Mouse (Mus musculus): ENCODE results near the gene Gm26938. TPM values are rescaled to one million over a fixed set of nuclear protein-coding genes. Genes with fewer than 3 reads are reported as not detected.

Gm26938 gene
- polyA plus RNA-seq, 1 experiment from 2014 or later = not detected

DNA sequence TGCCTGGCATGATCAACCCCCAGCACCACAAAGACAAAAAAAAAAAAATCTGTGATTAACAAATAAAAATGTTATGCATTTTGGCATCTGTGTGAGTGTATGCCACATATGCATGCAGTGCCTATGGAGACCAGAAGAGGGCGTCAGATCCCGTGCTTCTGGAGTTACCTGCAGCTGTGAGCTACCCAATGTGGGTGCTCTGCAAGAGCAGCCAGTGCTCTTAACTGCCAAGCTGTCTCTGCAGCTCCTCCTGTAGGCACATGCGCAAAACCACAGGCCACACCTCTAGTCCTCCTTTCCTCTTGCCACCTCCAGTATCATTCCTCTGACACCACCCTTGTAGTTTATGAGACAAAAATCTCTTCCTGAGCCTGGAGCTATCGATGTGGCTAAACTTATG lies 16.8 kb downstream of the Gm26938 start:
- DNase-seq (ENCODE audit: low spot score, missing footprints) (no peak), ATAC-seq (ENCODE audit: low FRiP score) (no peak)
- Histone ChIP-seq H3K4me1 (ENCODE audit: control insufficient read depth, insufficient read depth, low read length) (no peaks in the 10 kb centered on the region; the same call in 1 of the 2 replicates), H3K9ac (ENCODE audit: low read length) (no peak overlapping the region), H3K4me3 (ENCODE audit: low read depth, low read length) (no peak overlapping the region), H3K36me3 (ENCODE audit: control insufficient read depth, insufficient read depth, low read length) (no peaks in the 10 kb centered on the region), H3K27me3 (ENCODE audit: control insufficient read depth, insufficient read depth, low read length) (no peaks in the 10 kb centered on the region; the same call in 1 of the 2 replicates), H3K27ac (ENCODE audit: low read depth, low read length) (no peak overlapping the region), H3K9me3 (ENCODE audit: control insufficient read depth, low read length) (no peaks in the 10 kb centered on the region), H3K4me2 (no peak overlapping the region)
- 58% methylated on average over 4 of the region's 4 CpGs for WGBS

DNA sequence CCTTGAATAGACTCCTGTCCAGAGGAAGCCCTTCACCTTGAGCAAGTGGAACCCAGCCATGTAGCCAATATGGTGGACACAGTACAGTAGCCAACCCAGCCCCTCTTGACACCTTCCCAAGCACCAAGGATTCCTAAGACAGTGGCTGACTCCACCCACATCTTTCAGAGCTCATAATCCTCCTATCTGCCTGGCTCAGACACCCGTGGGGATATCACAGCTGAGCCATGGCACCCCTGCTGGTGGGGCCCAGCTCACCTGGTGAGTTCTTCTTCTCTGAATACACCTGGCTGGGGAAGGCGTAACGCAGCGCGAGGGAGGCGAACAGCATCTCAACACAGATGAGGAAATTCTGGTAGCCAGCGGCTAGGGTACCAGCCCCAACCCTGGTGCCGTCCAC lies 20.3 kb downstream of the Gm26938 start:
- 89% methylated on average over 8 of the region's 8 CpGs for WGBS
- DNase-seq (ENCODE audit: low spot score, missing footprints) (no peak), ATAC-seq (ENCODE audit: low FRiP score) (no peak)
- H3K4me2 ChIP-seq = no peak overlapping the region
- H3K9ac ChIP-seq (ENCODE audit: low read length) = no peak overlapping the region
- no peak overlapping the region for H3K27ac ChIP-seq (ENCODE audit: low read depth, low read length)
- H3K4me3 ChIP-seq (ENCODE audit: low read depth, low read length) = no peak overlapping the region
- H3K4me1 ChIP-seq (ENCODE audit: control insufficient read depth, insufficient read depth, low read length) = peaks cover 9% of the 10 kb centered on the region
- H3K27me3 ChIP-seq (ENCODE audit: control insufficient read depth, insufficient read depth, low read length) = no peaks in the 10 kb centered on the region
- no peaks in the 10 kb centered on the region for H3K9me3 ChIP-seq (ENCODE audit: control insufficient read depth, low read length)
- H3K36me3 ChIP-seq (ENCODE audit: control insufficient read depth, insufficient read depth, low read length) = no peaks in the 10 kb centered on the region

DNA sequence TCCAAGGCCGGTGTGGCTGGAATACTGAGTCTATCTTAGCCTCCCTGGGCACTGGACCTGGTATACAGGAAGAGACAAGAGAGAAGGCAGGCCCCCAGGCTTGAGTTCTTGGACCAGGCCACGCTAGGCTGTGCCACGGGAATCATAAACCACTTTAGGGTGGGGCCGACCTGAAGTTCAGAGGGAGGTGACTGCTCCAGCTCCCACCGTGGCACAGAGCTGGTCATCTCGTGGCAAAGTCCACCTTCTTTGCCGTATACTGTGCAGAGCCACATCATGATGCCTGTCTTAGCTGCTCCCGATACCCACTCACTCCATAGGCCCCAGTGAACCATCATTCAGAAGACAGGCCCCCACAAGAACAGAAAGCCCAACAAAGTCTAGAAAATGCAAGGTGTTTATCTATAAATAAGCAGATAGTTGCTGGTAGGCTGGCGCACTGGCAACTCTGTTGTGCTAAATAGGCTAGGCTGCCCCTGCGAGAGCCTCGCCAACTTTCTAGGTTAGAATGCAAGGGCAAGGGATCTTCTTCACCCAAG lies 21.6 kb downstream of the Gm26938 start:
- no peak overlapping the region for H3K9ac ChIP-seq (ENCODE audit: low read length)
- WGBS = 86% methylated on average over 11 of the region's 11 CpGs
- DNase-seq (ENCODE audit: low spot score, missing footprints) (no peak), ATAC-seq (ENCODE audit: low FRiP score) (no peak; the same call in 1 of the 2 replicates)
- H3K36me3 ChIP-seq (ENCODE audit: control insufficient read depth, insufficient read depth, low read length) = peaks cover 3% of the 10 kb centered on the region; the same call in 1 of the 2 replicates
- no peak overlapping the region for H3K4me3 ChIP-seq (ENCODE audit: low read depth, low read length)
- no peak overlapping the region for H3K27ac ChIP-seq (ENCODE audit: low read depth, low read length)
- H3K27me3 ChIP-seq (ENCODE audit: control insufficient read depth, insufficient read depth, low read length) = no peaks in the 10 kb centered on the region
- H3K9me3 ChIP-seq (ENCODE audit: control insufficient read depth, low read length) = no peaks in the 10 kb centered on the region
- H3K4me2 ChIP-seq = no peak overlapping the region
- peaks cover 9% of the 10 kb centered on the region for H3K4me1 ChIP-seq (ENCODE audit: control insufficient read depth, insufficient read depth, low read length)

DNA sequence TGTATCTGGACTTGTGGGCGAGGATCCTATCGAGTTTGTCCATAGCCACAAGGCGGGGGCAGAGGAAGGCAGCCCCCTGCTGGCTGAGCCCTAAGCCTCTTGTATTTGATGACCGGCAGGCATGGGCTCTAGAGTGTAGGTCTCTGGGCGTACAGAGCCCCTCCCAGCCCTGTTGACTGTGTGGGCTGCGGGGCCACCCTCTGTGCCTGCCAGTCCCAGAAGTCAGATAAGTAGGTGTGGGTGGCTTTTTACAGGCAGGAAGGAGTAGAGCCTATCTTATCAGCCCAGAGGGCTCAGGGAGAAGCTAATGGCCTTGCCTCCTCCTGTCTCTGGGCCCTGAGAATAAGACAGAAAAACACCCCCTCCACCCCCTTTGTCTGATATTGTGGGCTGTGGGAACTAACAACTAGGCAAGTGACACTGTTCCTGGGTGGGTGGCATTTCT lies 22.1 kb downstream of the Gm26938 start:
- Histone ChIP-seq H3K36me3 (ENCODE audit: control insufficient read depth, insufficient read depth, low read length) (peaks cover 3% of the 10 kb centered on the region; the same call in 1 of the 2 replicates), H3K4me1 (ENCODE audit: control insufficient read depth, insufficient read depth, low read length) (peaks cover 9% of the 10 kb centered on the region), H3K27me3 (ENCODE audit: control insufficient read depth, insufficient read depth, low read length) (no peaks in the 10 kb centered on the region), H3K4me3 (ENCODE audit: low read depth, low read length) (no peak overlapping the region), H3K9me3 (ENCODE audit: control insufficient read depth, low read length) (no peaks in the 10 kb centered on the region), H3K4me2 (0 out of 2 replicates have a peak overlapping the region, but pooled peaks have one; percentile 22), H3K9ac (ENCODE audit: low read length) (0 out of 2 replicates have a peak overlapping the region, but pooled peaks have one; percentile 34), H3K27ac (ENCODE audit: low read depth, low read length) (no peak overlapping the region)
- ATAC-seq (ENCODE audit: low FRiP score) (peak; percentile 76), DNase-seq (ENCODE audit: low spot score, missing footprints) (no peak)
- WGBS = 6% methylated on average over 6 of the region's 6 CpGs

DNA sequence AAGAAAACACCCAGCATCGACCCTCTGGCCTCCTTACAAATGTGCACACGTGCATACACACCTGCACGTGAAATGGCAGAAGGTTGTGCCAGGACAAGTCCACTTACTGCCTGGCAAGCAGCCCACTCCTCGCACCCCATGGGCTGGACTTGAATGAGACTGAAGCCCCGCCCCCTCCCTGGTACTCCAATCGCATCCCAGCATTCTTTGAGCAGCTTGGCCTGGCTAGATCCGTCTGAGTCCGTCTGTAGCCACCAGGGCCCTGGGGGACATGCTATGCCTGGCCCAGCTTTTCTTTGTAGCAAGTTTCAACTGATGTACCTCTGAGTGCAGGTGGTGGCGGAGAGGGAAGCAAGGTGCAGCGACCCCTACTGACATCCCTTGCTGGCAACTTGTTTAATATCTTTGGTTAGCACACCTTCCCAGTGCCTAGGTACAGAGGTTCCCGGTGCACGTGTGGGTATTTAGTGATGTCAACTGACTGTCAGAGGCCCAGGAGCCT lies 22.6 kb downstream of the Gm26938 start:
- Histone ChIP-seq H3K27ac (ENCODE audit: low read depth, low read length) (no peak overlapping the region), H3K27me3 (ENCODE audit: control insufficient read depth, insufficient read depth, low read length) (no peaks in the 10 kb centered on the region), H3K9ac (ENCODE audit: low read length) (0 out of 2 replicates have a peak overlapping the region, but pooled peaks have one; percentile 34), H3K4me1 (ENCODE audit: control insufficient read depth, insufficient read depth, low read length) (peaks cover 10% of the 10 kb centered on the region), H3K9me3 (ENCODE audit: control insufficient read depth, low read length) (no peaks in the 10 kb centered on the region), H3K4me3 (ENCODE audit: low read depth, low read length) (no peak overlapping the region), H3K4me2 (peak overlapping the region; percentile 22; the same call in 1 of the 2 replicates), H3K36me3 (ENCODE audit: control insufficient read depth, insufficient read depth, low read length) (peaks cover 3% of the 10 kb centered on the region; the same call in 1 of the 2 replicates)
- WGBS = 10% methylated on average over 12 of the region's 12 CpGs
- peak; percentile 94 for DNase-seq (ENCODE audit: low spot score, missing footprints)
- ATAC-seq (ENCODE audit: low FRiP score) = peak; percentile 81

GRCm38 (mm10) chr5:139803165-139803564 lies 23.0 kb downstream of the Gm26938 start:
- 83% methylated on average over 8 of the region's 8 CpGs for WGBS
- H3K36me3 ChIP-seq (ENCODE audit: control insufficient read depth, insufficient read depth, low read length) = peaks cover 3% of the 10 kb centered on the region; the same call in 1 of the 2 replicates
- no peak overlapping the region for H3K27ac ChIP-seq (ENCODE audit: low read depth, low read length)
- no peak for DNase-seq (ENCODE audit: low spot score, missing footprints)
- no peak overlapping the region for H3K9ac ChIP-seq (ENCODE audit: low read length)
- H3K9me3 ChIP-seq (ENCODE audit: control insufficient read depth, low read length) = no peaks in the 10 kb centered on the region
- no peaks in the 10 kb centered on the region for H3K27me3 ChIP-seq (ENCODE audit: control insufficient read depth, insufficient read depth, low read length)
- H3K4me3 ChIP-seq (ENCODE audit: low read depth, low read length) = no peak overlapping the region
- peaks cover 14% of the 10 kb centered on the region for H3K4me1 ChIP-seq (ENCODE audit: control insufficient read depth, insufficient read depth, low read length)
- no peak overlapping the region for H3K4me2 ChIP-seq
- no peak for ATAC-seq (ENCODE audit: low FRiP score)

GRCm38 (mm10) chr5:139801880-139802279 lies 24.3 kb downstream of the Gm26938 start:
- WGBS = 92% methylated on average over 10 of the region's 10 CpGs
- no peak for ATAC-seq (ENCODE audit: low FRiP score)
- H3K9me3 ChIP-seq (ENCODE audit: control insufficient read depth, low read length) = no peaks in the 10 kb centered on the region
- H3K27me3 ChIP-seq (ENCODE audit: control insufficient read depth, insufficient read depth, low read length) = no peaks in the 10 kb centered on the region
- H3K4me1 ChIP-seq (ENCODE audit: control insufficient read depth, insufficient read depth, low read length) = peaks cover 27% of the 10 kb centered on the region
- H3K27ac ChIP-seq (ENCODE audit: low read depth, low read length) = no peak overlapping the region
- H3K4me3 ChIP-seq (ENCODE audit: low read depth, low read length) = no peak overlapping the region
- DNase-seq (ENCODE audit: low spot score, missing footprints) = no peak
- no peak overlapping the region for H3K9ac ChIP-seq (ENCODE audit: low read length)
- H3K4me2 ChIP-seq = no peak overlapping the region
- H3K36me3 ChIP-seq (ENCODE audit: control insufficient read depth, insufficient read depth, low read length) = peaks cover 3% of the 10 kb centered on the region; the same call in 1 of the 2 replicates

- Histone ChIP-seq H3K4me3 (ENCODE audit: low read depth, low read length) (no peak overlapping the region), H3K4me1 (ENCODE audit: control insufficient read depth, insufficient read depth, low read length) (peaks cover 32% of the 10 kb centered on the region), H3K27ac (ENCODE audit: low read depth, low read length) (no peak overlapping the region), H3K9ac (ENCODE audit: low read length) (no peak overlapping the region), H3K27me3 (ENCODE audit: control insufficient read depth, insufficient read depth, low read length) (no peaks in the 10 kb centered on the region), H3K4me2 (no peak overlapping the region), H3K9me3 (ENCODE audit: control insufficient read depth, low read length) (no peaks in the 10 kb centered on the region), H3K36me3 (ENCODE audit: control insufficient read depth, insufficient read depth, low read length) (peaks cover 3% of the 10 kb centered on the region; the same call in 1 of the 2 replicates)
- ATAC-seq (ENCODE audit: low FRiP score) = no peak
- 95% methylated on average over 8 of the region's 8 CpGs for WGBS
- no peak for DNase-seq (ENCODE audit: low spot score, missing footprints)
Measured at GRCm38 (mm10) chr5:139801231-139801630, 25.0 kb downstream of the Gm26938 start.

- no peak overlapping the region for H3K9ac ChIP-seq (ENCODE audit: low read length)
- H3K9me3 ChIP-seq (ENCODE audit: control insufficient read depth, low read length) = no peaks in the 10 kb centered on the region
- no peak overlapping the region for H3K27ac ChIP-seq (ENCODE audit: low read depth, low read length)
- peaks cover 32% of the 10 kb centered on the region for H3K4me1 ChIP-seq (ENCODE audit: control insufficient read depth, insufficient read depth, low read length)
- no peak overlapping the region for H3K4me2 ChIP-seq
- H3K36me3 ChIP-seq (ENCODE audit: control insufficient read depth, insufficient read depth, low read length) = peaks cover 3% of the 10 kb centered on the region; the same call in 1 of the 2 replicates
- ATAC-seq (ENCODE audit: low FRiP score) (no peak), DNase-seq (ENCODE audit: low spot score, missing footprints) (no peak)
- no peaks in the 10 kb centered on the region for H3K27me3 ChIP-seq (ENCODE audit: control insufficient read depth, insufficient read depth, low read length)
- WGBS = 92% methylated on average over 33 of the region's 33 CpGs
- no peak overlapping the region for H3K4me3 ChIP-seq (ENCODE audit: low read depth, low read length)
Measured at GRCm38 (mm10) chr5:139799801-139800590, 26.2 kb downstream of the Gm26938 start.

Measured in midbrain, embryonic 11.5 days (tissue).